Mouse (Mus musculus) cerebellum, adult 2 months (tissue): ENCODE measurements around the gene Tmem160. TPM values are rescaled to one million over a fixed set of nuclear protein-coding genes. Genes with fewer than 3 reads are reported as not detected.

ENCODE experiments used
- DNase-seq, 2 experiments: peaks; one replicate each; pipeline ENCODE4 v3.0.0; 2021
- H3K27ac ChIP-seq: fragments of 200-500 bp; 2 replicates; pipeline ENCODE4 v1.5.1; 2012; ENCODE audit warnings: low read length, control low read depth, inconsistent platforms; ENCODE audit not compliant: insufficient read depth
- H3K27me3 ChIP-seq: fragments of 200-500 bp; 2 replicates; pipeline ENCODE4 v1.6.1; 2012; ENCODE audit warnings: inconsistent platforms, mild to moderate bottlenecking, low read length, moderate library complexity; ENCODE audit not compliant: control insufficient read depth, insufficient read depth
- H3K4me1 ChIP-seq: fragments of 200-500 bp; 2 replicates; pipeline ENCODE4 v1.6.1; 2011; ENCODE audit warnings: low read length; ENCODE audit not compliant: control insufficient read depth, insufficient read depth
- H3K4me3 ChIP-seq: fragments of 200-500 bp; replicated peaks from 2 replicates; pipeline ENCODE3; 2011; ENCODE audit warnings: mild to moderate bottlenecking, low read depth, low read length, control low read depth; ENCODE audit not compliant: insufficient read depth
- CTCF ChIP-seq: fragments of 200-500 bp; IDR thresholded peaks from 2 replicates; pipeline ENCODE4 v1.5.1; 2011; ENCODE audit warnings: low read depth, mild to moderate bottlenecking, control low read depth, low read length, moderate library complexity, borderline replicate concordance; ENCODE audit not compliant: insufficient read depth
- POLR2A ChIP-seq: fragments of 200-500 bp; IDR thresholded peaks from 2 replicates; pipeline ENCODE4 v1.6.1; 2011; ENCODE audit warnings: low read length, control low read depth, borderline replicate concordance; ENCODE audit not compliant: insufficient read depth
- WGBS: fragments of 180-500 bp; shearing (Covaris S2); methylation state at CpG from one replicate; pipeline ENCODE4 v1.1.7; 2018; 5-methylcytosine and 5-hydroxymethylcytosine counted together
- polyA plus RNA-seq: library from polyadenylated mRNA; depleted of rRNA; stranded (reverse); fragments of >200 nt; gene quantifications from 2 replicates; pipeline ENCODE4 v1.2.3, GENCODE M21; 2012; rRNA removed

Gene Tmem160
- polyA plus RNA-seq, 1 experiment, result 98.6 TPM

- Histone ChIP-seq H3K27me3 (no peaks in the 10 kb centered on the region), H3K4me1 (no peaks in the 10 kb centered on the region), H3K27ac (no peak overlapping the region), H3K4me3 (no peak overlapping the region)
- DNase-seq, result no peak
- WGBS, result 90% methylated on average over 3 of the region's 3 CpGs
- no peak for TF ChIP-seq CTCF
- no peak for TF ChIP-seq POLR2A
Measured at GRCm38 (mm10) chr7:16496260-16496659, 43.7 kb downstream of the Tmem160 start.

DNA sequence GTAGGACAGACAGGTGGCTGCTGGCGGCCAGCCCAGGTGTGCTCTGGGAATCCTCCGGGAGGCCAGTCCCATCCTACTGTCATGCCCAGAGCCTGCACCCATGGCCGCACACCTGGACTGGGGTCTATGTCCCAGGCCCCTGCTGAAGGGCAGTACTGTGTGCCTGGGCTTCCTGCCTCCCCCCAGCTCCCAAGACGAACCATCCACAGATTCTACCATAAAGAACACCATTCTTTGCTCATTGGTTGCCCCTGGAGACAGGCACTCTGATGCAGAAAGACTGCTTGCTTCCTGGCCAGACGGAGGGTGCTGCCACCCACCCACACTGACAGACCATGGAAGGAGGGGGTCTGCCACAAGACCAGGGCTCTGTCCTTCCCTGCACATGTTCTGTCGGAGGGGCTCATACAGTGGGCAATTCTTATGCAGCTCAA lies 47.1 kb downstream of the Tmem160 start:
- no peak for DNase-seq
- Histone ChIP-seq H3K27me3 (no peaks in the 10 kb centered on the region), H3K4me3 (no peak overlapping the region), H3K4me1 (peaks cover 2% of the 10 kb centered on the region), H3K27ac (no peak overlapping the region)
- TF ChIP-seq POLR2A, result no peak
- no peak for TF ChIP-seq CTCF
- 43% methylated on average over 6 of the region's 6 CpGs for WGBS

GRCm38 (mm10) chr7:16501571-16501970 lies 49.0 kb downstream of the Tmem160 start:
- no peak overlapping the region for H3K4me3 ChIP-seq
- H3K4me1 ChIP-seq, result peaks cover 3% of the 10 kb centered on the region
- no peak for DNase-seq
- WGBS, result 87% methylated on average over 4 of the region's 4 CpGs
- TF ChIP-seq POLR2A, result no peak
- no peak overlapping the region for H3K27ac ChIP-seq
- no peaks in the 10 kb centered on the region for H3K27me3 ChIP-seq

DNA sequence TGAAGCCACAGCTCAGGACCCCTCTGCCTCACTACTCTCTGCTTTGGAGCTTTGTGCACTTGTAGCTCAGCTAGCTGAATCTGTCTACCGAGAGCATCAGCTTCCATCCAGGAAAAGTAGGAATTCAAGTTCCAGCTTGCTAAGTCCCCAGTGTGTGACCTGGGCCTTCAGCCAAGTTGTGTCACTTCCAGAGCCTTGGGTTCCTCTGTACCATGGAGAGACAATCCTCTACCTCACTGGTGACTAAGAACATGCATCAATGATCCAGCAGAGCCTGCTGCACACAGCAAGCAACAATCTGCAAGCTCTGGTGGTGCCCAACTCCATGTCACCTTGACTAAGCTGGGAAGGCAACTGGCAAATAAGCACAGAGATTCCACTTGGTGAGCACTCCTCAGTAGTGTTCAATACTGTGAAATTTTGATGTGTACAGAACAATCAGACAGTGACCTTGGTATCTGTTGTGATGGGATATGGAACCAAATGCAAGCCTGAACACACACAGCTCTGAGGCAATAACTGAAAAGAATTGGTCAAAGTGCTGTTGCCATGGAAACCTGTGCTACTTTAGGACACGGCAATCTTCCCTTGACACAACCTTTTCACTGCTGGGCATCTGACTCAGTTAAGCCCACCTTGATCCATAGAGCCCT lies 52.1 kb downstream of the Tmem160 start:
- Histone ChIP-seq H3K27ac (no peak overlapping the region), H3K4me1 (peaks cover 3% of the 10 kb centered on the region), H3K4me3 (no peak overlapping the region), H3K27me3 (no peaks in the 10 kb centered on the region)
- DNase-seq, result peak in 1 of 2 experiments; percentile 27
- WGBS, result 28% methylated on average over 2 of the region's 2 CpGs
- no peak for TF ChIP-seq POLR2A
- TF ChIP-seq CTCF, result no peak

Other genes with a start within 250 kb of the Tmem160 start
- gene Dhx34, start 230.7 kb upstream of the Tmem160 start, polyA plus RNA-seq, result 11.7 and 13.3 TPM in 2 replicates
- gene C5ar2, start 208.6 kb upstream of the Tmem160 start, polyA plus RNA-seq, result 0.19 and 0.20 TPM in 2 replicates
- 0.75 and 0.95 TPM in 2 replicates for gene C5ar1, start 193.2 kb upstream of the Tmem160 start, polyA plus RNA-seq
- 60.1 and 61.1 TPM in 2 replicates for gene Inafm1, start 179.2 kb upstream of the Tmem160 start, polyA plus RNA-seq
- 81.1 and 91.1 TPM in 2 replicates for gene Ccdc9, start 166.0 kb upstream of the Tmem160 start, polyA plus RNA-seq
- gene Bbc3, start 144.4 kb upstream of the Tmem160 start, polyA plus RNA-seq, result 17.0 and 20.3 TPM in 2 replicates
- gene Sae1, start 65.0 kb upstream of the Tmem160 start, polyA plus RNA-seq, result 78.2 and 84.0 TPM in 2 replicates
- gene Zc3h4, start 51.9 kb upstream of the Tmem160 start, polyA plus RNA-seq, result 42.0 and 50.2 TPM in 2 replicates
- 3.7 and 6.0 TPM in 2 replicates for gene Npas1, start 24.9 kb downstream of the Tmem160 start, polyA plus RNA-seq
- 52.0 and 55.3 TPM in 2 replicates for gene Arhgap35, start 162.2 kb downstream of the Tmem160 start, polyA plus RNA-seq
- gene Ceacam15, start 222.9 kb downstream of the Tmem160 start, polyA plus RNA-seq, result 0.08 TPM in 1 of 2 replicates, not detected in the other